Mouse (Mus musculus) cerebellum, adult 2 months (tissue): ENCODE results near the gene Wdtc1.

Experiments used
- CTCF ChIP-seq: fragments of 200-500 bp; IDR thresholded peaks from 2 replicates; pipeline ENCODE4 v1.5.1; 2011; ENCODE audit warnings: low read depth, mild to moderate bottlenecking, control low read depth, low read length, moderate library complexity, borderline replicate concordance; ENCODE audit not compliant: insufficient read depth
- POLR2A ChIP-seq: fragments of 200-500 bp; IDR thresholded peaks from 2 replicates; pipeline ENCODE4 v1.6.1; 2011; ENCODE audit warnings: low read length, control low read depth, borderline replicate concordance; ENCODE audit not compliant: insufficient read depth

DNA sequence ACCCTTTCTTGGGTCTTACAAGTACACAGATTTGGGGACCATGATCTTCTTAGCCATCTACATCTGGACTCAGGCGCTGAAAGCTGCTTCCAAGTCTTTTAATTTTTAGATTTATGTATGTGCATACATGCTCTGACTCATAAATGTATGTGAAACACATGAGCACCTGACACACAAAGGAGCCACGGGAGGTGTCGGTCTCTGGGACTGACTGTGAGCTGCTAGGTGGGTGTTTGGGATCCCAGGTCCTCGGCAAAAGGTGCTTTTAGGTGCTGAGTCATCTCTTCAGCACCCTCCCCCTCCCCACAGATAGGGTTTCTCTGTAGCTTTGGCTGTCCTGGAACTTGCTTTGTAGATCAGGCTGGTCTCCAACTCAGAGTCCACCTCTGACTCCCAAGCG is 89.5 kb downstream of the Wdtc1 start:
- TF ChIP-seq CTCF (no peak), POLR2A (no peak)
